Mouse (Mus musculus) small intestine, adult 2 months (tissue): Measurements from ENCODE around the gene Dmpk.

Source experiments
- CTCF ChIP-seq: fragments of 200-500 bp; IDR thresholded peaks from 2 replicates; pipeline ENCODE4 v1.5.1; 2012; ENCODE audit warnings: low read depth, mild to moderate bottlenecking, control low read depth, inconsistent platforms, low read length, moderate library complexity, mixed read lengths; ENCODE audit not compliant: insufficient replicate concordance, insufficient read length; ENCODE audit errors: extremely low read depth
- POLR2A ChIP-seq: fragments of 200-500 bp; IDR thresholded peaks from 2 replicates; pipeline ENCODE4 v1.6.1; 2012; ENCODE audit warnings: low read depth, mild to moderate bottlenecking, control low read depth, inconsistent platforms, low read length, moderate library complexity

DNA sequence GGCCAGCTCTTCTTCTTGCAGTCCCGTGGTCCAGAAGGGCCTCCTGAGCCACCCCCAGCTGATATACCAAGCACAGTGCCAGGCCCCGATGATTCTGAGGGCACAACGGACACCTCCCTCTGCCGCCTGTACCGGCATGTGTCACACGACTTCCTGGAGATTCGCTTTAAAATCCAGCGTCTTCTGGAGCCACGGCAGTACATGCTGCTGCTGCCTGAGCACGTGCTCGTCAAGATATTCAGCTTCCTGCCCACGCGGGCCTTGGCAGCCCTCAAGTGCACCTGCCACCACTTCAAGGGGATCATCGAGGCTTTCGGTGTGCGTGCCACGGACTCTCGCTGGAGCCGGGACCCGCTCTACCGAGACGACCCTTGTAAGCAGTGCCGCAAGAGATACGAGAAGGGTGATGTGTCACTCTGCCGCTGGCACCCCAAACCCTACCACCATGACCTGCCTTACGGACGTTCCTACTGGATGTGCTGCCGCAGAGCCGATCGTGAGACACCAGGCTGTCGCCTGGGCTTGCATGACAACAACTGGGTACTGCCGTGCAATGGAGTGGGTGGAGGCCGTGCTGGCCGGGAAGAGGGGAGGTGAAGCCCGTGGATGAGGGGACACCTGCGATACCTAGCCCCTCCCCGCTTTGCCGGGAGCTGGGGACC, 53.2 kb downstream of the Dmpk start:
- TF ChIP-seq POLR2A: no peak
- TF ChIP-seq CTCF: no peak
